Mouse (Mus musculus) intestine, postnatal 0 days (tissue): Measurements from ENCODE around the gene Tnnt3. TPM values are rescaled to one million over a fixed set of nuclear protein-coding genes. Genes with fewer than 3 reads are reported as not detected.
A peak's percentile ranks its signal among the peaks of the same experiment; 100 is the strongest.

ENCODE experiments used
- ATAC-seq: fragments of 200-750 bp; cut with Nextera tagmentation; 2 replicates; pipeline ENCODE4 v1.8.0; 2017; ENCODE audit warnings: mild to moderate bottlenecking, moderate TSS enrichment, moderate library complexity
- H3K27ac ChIP-seq: fragments of 300-500 bp; sonication (generic); 2 replicates; pipeline ENCODE4 v1.5.1; 2014; ENCODE audit warnings: mild to moderate bottlenecking, low read depth, low read length, moderate library complexity
- H3K27me3 ChIP-seq: fragments of 300-500 bp; sonication (generic); replicated peaks from 2 replicates; pipeline ENCODE4 v1.6.1; 2014; ENCODE audit warnings: low read length, mixed read lengths; ENCODE audit not compliant: control insufficient read depth, insufficient read depth
- H3K36me3 ChIP-seq: fragments of 300-500 bp; sonication (generic); 2 replicates; pipeline ENCODE4 v1.6.1; 2014; ENCODE audit warnings: mild to moderate bottlenecking, moderate library complexity; ENCODE audit not compliant: control insufficient read depth, insufficient read depth
- H3K4me1 ChIP-seq: fragments of 300-500 bp; sonication (generic); replicated peaks from 2 replicates; pipeline ENCODE4 v1.6.1; 2014; ENCODE audit warnings: antibody characterized with exemption, low read length, mixed read lengths; ENCODE audit not compliant: control insufficient read depth, insufficient read depth
- H3K4me2 ChIP-seq: fragments of 300-500 bp; sonication (generic); replicated peaks from 2 replicates; pipeline ENCODE4 v1.6.1; 2014; ENCODE audit warnings: low read depth, mild to moderate bottlenecking, moderate library complexity
- H3K4me3 ChIP-seq: fragments of 300-500 bp; sonication (generic); 2 replicates; pipeline ENCODE4 v1.5.1; 2014; ENCODE audit warnings: low read depth, low read length
- H3K9ac ChIP-seq: fragments of 300-500 bp; sonication (generic); 2 replicates; pipeline ENCODE4 v1.6.1; 2014; ENCODE audit warnings: mild to moderate bottlenecking, low read depth, low read length
- H3K9me3 ChIP-seq: fragments of 300-500 bp; sonication (generic); 2 replicates; pipeline ENCODE4 v1.6.1; 2016; ENCODE audit warnings: mixed run types; ENCODE audit not compliant: control insufficient read depth
- CTCF ChIP-seq: sonication (generic); IDR thresholded peaks from 2 replicates; pipeline ENCODE4 v1.5.1; 2016; ENCODE audit warnings: low read depth, mild to moderate bottlenecking, control low read depth, antibody characterized with exemption, moderate library complexity
- WGBS: fragments of 180-500 bp; shearing (Covaris S2); extraction: QIAGEN DNeasy Blood & Tissue Kit; methylation state at CpG from one replicate; pipeline ENCODE4 v1.1.7; 2014; 5-methylcytosine and 5-hydroxymethylcytosine counted together
- polyA plus RNA-seq: library from polyadenylated mRNA; unstranded; fragments of >200 nt; fragmentation: Nextera tagmentation; extraction: Ambion mirVana; gene quantifications from 2 replicates; pipeline ENCODE4 v1.2.1, GENCODE M21; 2015

The Tnnt3 gene
- 3.0 TPM in 2 replicates for polyA plus RNA-seq

DNA sequence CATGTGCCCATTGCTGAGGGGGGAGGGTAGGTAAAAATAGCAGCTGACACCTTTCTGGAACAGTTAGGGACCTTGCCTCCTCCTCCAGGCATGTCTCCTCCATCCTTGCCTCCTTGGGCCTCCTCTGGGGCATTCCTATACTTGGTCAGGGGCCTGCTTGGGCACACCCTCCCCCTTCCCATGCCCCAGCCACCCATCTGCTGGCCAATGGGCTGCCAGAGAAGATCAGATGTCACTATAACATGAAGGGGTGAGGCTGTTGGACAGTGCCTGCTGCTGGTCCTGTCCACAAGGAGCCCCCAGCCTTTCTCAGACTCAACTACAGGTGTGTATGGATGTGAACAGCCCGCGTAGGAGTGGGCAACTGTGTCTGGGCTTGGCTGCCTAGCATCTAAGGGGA lies at the start of gene Tnnt3:
Gene Tnnt3, plus strand, starts transcription at position 262 of the 400 bp plus-strand sequence.
- no peaks in the 10 kb centered on the region for H3K4me1 ChIP-seq
- no peak for ATAC-seq
- H3K9me3 ChIP-seq = no peaks in the 10 kb centered on the region
- H3K27me3 ChIP-seq = no peaks in the 10 kb centered on the region
- H3K36me3 ChIP-seq = no peaks in the 10 kb centered on the region
- H3K9ac ChIP-seq = no peak within 1 kb of the TSS
- H3K4me3 ChIP-seq = no peak within 1 kb of the TSS
- no peak within 1 kb of the TSS for H3K4me2 ChIP-seq
- TF ChIP-seq CTCF = no peak
- 86% methylated on average over 2 of the region's 2 CpGs for WGBS
- no peak within 1 kb of the TSS for H3K27ac ChIP-seq

GRCm38 (mm10) chr7:142449038-142449617 lies 49.5 kb upstream of the Tnnt3 start:
- H3K27ac ChIP-seq = no peak overlapping the region

GRCm38 (mm10) chr7:142454706-142455105 lies 43.9 kb upstream of the Tnnt3 start:
- no peak overlapping the region for H3K4me3 ChIP-seq
- no peaks in the 10 kb centered on the region for H3K36me3 ChIP-seq
- TF ChIP-seq CTCF = no peak
- H3K4me1 ChIP-seq = no peaks in the 10 kb centered on the region
- H3K27ac ChIP-seq = 0 out of 2 replicates have a peak overlapping the region, but pooled peaks have one; percentile 2
- H3K27me3 ChIP-seq = no peaks in the 10 kb centered on the region
- H3K9ac ChIP-seq = no peak overlapping the region
- H3K9me3 ChIP-seq = no peaks in the 10 kb centered on the region
- WGBS = 43% methylated on average over 1 of the region's 1 CpGs
- no peak for ATAC-seq
- H3K4me2 ChIP-seq = no peak overlapping the region

More at GRCm38 (mm10) chr7:142449038-142449617, 49.5 kb upstream of the Tnnt3 start:
- Histone ChIP-seq H3K4me2 (no peak overlapping the region), H3K36me3 (no peaks in the 10 kb centered on the region), H3K27me3 (no peaks in the 10 kb centered on the region), H3K9me3 (no peaks in the 10 kb centered on the region), H3K4me3 (no peak overlapping the region), H3K9ac (no peak overlapping the region), H3K4me1 (no peaks in the 10 kb centered on the region)
- WGBS = 78% methylated on average over 6 of the region's 6 CpGs
- no peak for TF ChIP-seq CTCF
- ATAC-seq = no peak

GRCm38 (mm10) chr7:142455251-142455650 lies 43.4 kb upstream of the Tnnt3 start:
- Histone ChIP-seq H3K9ac (no peak overlapping the region), H3K27ac (0 out of 2 replicates have a peak overlapping the region, but pooled peaks have one; percentile 2), H3K4me2 (no peak overlapping the region), H3K4me1 (no peaks in the 10 kb centered on the region), H3K27me3 (no peaks in the 10 kb centered on the region), H3K36me3 (no peaks in the 10 kb centered on the region), H3K9me3 (no peaks in the 10 kb centered on the region), H3K4me3 (no peak overlapping the region)
- no peak for TF ChIP-seq CTCF
- WGBS = 40% methylated on average over 2 of the region's 2 CpGs
- ATAC-seq = no peak

DNA sequence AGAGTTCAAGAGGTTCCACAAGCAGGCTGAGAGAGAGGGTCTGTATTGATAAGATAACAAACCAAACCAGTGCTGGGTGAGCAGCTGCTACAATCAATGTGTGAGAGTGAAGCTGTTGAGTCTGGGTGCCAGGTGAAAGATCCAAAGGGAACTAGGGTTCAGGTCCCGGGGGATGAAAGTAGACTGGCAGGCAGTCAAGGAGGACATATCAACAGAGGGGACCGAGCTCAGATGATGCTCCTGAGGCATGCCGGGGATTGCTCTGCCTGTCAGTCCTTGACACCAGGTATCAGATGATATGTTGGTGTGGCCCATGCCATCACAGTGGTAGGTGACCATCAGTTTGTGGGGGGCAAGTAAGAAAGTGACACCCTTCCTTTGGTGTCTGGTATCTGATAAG lies 41.8 kb upstream of the Tnnt3 start:
- Histone ChIP-seq H3K4me1 (no peaks in the 10 kb centered on the region), H3K9me3 (no peaks in the 10 kb centered on the region), H3K9ac (no peak overlapping the region), H3K4me3 (no peak overlapping the region), H3K4me2 (no peak overlapping the region), H3K27ac (no peak overlapping the region), H3K36me3 (no peaks in the 10 kb centered on the region), H3K27me3 (no peaks in the 10 kb centered on the region)
- TF ChIP-seq CTCF = no peak
- 34% methylated on average over 3 of the region's 3 CpGs for WGBS
- ATAC-seq = no peak

DNA sequence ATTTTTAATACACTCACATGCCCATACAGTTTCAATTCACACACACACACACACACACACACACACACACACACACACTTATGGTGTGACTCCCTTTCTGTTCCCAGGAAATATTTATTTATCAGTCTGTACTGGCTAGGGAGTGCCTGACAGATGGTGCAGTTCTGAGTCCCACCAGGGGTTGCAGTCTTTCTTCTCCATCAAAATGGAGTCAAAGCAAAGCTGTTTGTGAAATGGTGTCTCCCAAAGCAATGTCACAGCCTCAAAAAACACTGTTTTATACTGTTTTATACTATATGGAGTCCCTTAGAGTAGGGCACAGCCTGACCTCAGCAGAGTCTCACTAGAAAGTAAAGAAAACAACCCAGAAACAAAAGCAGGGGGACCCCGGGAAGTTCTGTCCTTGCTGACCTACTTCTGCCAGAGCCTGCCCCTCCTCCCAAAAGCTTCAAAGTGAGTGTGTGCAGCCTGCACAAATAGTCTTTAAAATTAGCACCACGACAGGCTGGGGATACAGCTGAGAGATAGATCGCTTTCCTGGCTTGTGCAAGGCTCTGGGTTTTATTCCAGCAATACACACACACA lies 41.3 kb upstream of the Tnnt3 start:
- H3K4me1 ChIP-seq = no peaks in the 10 kb centered on the region
- no peaks in the 10 kb centered on the region for H3K27me3 ChIP-seq
- H3K36me3 ChIP-seq = no peaks in the 10 kb centered on the region
- no peak overlapping the region for H3K4me3 ChIP-seq
- H3K27ac ChIP-seq = peak overlapping the region; percentile 61
- ATAC-seq = no peak; the same call in 1 of the 2 replicates
- H3K9ac ChIP-seq = no peak overlapping the region
- H3K4me2 ChIP-seq = no peak overlapping the region
- peak; percentile 49 for TF ChIP-seq CTCF
- H3K9me3 ChIP-seq = no peaks in the 10 kb centered on the region
- WGBS = 23% methylated on average over 3 of the region's 3 CpGs
